Mouse (Mus musculus): Measurements from ENCODE around the gene Hsf5. TPM values are rescaled to one million over a fixed set of nuclear protein-coding genes. Genes with fewer than 3 reads are reported as not detected.
A peak's percentile ranks its signal among the peaks of the same experiment; 100 is the strongest.

Hsf5 gene
- polyA plus RNA-seq (2016; fragmentation: Nextera tagmentation; extraction: Ambion mirVana): 0.13 and 0.15 TPM in 2 replicates

DNA sequence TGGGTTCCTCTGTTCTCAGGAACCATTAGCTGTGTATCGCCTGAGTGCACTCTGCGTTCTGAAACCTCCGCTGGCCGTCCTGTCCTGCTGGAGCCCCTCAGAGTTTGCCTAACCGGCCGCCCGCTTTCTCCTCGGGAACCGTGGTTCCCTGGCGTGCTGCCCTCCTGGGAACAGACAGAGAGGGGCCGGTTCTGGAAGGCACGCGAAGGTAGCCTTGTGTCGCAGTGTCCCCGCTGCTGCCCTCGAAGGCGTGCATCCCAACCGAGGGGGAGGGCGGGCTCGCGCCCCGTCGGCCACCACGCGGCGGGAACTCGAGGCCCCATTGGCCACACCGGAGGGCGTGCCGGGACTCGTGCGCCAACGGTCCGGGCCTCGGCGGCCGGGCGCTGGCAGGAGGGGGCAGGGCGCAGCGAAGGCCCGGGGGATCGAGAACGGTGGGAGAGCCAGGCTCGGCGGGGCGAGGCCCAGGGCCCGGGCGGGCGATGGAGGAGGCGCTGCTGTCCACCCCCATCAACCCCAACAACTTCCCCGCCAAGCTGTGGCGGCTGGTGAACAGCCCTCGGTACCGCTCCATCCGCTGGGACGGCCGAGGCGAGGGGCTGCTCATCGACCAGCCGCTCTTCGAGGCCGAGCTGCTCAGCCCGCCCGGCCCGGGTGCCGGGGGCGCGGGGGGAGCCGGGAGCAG is at the start of gene Hsf5:
Gene Hsf5 (plus strand): TSS at position 375 of the 685 bp plus-strand sequence.
- Histone ChIP-seq H3K4me2 (no peak within 1 kb of the TSS), H3K27me3 (replicated peaks) (no peaks in the 10 kb centered on the region), H3K4me1 (replicated peaks) (0 out of 2 replicates have a peak, but pooled peaks cover 2% of the 10 kb centered on the region), H3K4me3 (no peak within 1 kb of the TSS), H3K27ac (ENCODE audit: poor library complexity, severe bottlenecking) (no peak within 1 kb of the TSS), H3K9me3 (replicated peaks) (peaks cover 9% of the 10 kb centered on the region; the same call in 1 of the 2 replicates), H3K36me3 (peaks cover 67% of the 10 kb centered on the region), H3K9ac (no peak within 1 kb of the TSS)
- no peak; the same call in 1 of the 2 replicates for ATAC-seq (ENCODE audit: insufficient number of reproducible peaks, low FRiP score)
- 88% methylated on average over 69 of the region's 69 CpGs for WGBS

DNA sequence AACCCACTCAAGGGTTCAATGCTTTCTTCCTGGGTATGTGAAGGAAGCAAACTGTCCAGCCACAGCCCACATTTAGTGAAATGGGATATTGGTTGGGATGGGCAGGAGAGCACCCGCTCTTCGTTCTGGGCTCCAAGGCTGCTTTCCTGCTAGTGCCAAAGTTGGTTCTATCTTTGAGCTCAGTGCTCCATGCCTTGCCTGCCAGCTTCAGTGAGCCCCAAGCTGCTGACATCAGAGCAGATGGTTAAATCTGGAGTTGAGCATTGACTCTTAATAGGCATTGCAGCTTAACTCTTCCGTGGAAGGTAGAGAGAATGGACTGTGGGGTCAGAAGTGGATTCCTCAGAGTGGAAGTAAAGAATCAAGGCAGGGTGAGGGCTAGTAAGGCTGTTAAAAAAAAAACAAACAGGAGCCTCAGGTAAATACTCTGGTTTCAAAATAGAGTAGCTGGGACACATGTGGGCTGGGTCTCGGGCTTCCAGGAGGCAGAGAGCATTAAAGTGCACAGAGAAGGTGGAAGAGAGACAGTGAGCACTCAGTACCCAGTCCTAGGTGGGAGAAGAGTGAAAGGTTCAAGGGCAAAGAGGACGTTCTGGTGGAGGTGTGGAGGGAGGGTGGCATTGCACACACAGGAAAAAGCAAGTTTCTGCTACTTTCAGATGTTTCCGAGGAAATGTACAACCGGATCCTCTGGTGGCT is 48.6 kb upstream of the Hsf5 start, which contains the start of gene Sept4:
Gene Sept4 (plus strand): TSS at position 649 of the 699 bp plus-strand sequence.
- H3K9ac ChIP-seq: no peak within 1 kb of the TSS
- no peaks in the 10 kb centered on the region for H3K36me3 ChIP-seq
- no peaks in the 10 kb centered on the region for H3K27me3 ChIP-seq (replicated peaks)
- no peak for ATAC-seq (ENCODE audit: insufficient number of reproducible peaks, low FRiP score)
- 70% methylated on average over 7 of the region's 7 CpGs for WGBS
- no peak within 1 kb of the TSS for H3K4me3 ChIP-seq
- H3K4me2 ChIP-seq: no peak within 1 kb of the TSS
- no peaks in the 10 kb centered on the region for H3K9me3 ChIP-seq (replicated peaks)
- peaks cover 29% of the 10 kb centered on the region for H3K4me1 ChIP-seq (replicated peaks)
- H3K27ac ChIP-seq (ENCODE audit: poor library complexity, severe bottlenecking): no peak within 1 kb of the TSS

- Histone ChIP-seq H3K27me3 (replicated peaks) (no peaks in the 10 kb centered on the region), H3K4me2 (peak overlapping the region; percentile 14; the same call in 1 of the 2 replicates), H3K36me3 (no peaks in the 10 kb centered on the region), H3K9ac (no peak overlapping the region), H3K4me1 (replicated peaks) (peaks cover 41% of the 10 kb centered on the region), H3K27ac (ENCODE audit: poor library complexity, severe bottlenecking) (no peak overlapping the region; the same call in 1 of the 2 replicates), H3K4me3 (no peak overlapping the region), H3K9me3 (replicated peaks) (no peaks in the 10 kb centered on the region)
- 6% methylated on average over 5 of the region's 5 CpGs for WGBS
- no peak for ATAC-seq (ENCODE audit: insufficient number of reproducible peaks, low FRiP score)
These were observed 46.2 kb upstream of the Hsf5 start for GRCm38 (mm10) chr11:87570743-87571142.

DNA sequence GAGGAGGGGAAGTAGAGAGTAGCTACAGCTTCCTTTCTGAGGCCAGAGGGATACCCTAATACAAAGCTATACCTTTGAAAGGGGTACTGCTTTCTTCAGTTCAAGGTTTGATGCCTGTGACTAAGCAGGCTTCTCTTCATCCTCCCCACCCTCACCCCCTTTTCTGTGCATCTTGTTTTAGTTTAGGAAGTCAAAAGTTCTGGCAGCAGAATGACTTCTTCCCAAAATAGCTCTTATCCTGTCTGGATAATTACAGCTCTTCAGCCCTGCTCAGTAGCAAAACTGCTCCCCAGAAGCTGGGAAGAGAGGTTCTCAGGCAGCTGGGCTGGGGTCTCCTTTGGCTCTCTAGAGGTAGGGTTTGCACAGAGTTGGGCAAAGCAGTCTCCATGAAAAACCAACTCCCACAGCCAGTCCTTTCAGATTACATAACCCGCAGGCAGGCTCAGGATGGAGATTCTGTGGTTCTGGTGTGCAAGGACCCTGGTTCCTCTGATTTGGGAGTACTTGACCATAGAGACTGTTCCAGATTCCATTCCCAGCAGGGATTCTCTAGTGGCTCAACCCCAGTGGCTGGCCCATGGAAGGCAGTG is 45.5 kb upstream of the Hsf5 start:
- no peak for ATAC-seq (ENCODE audit: insufficient number of reproducible peaks, low FRiP score)
- no peak overlapping the region; the same call in 1 of the 2 replicates for H3K4me2 ChIP-seq
- H3K27me3 ChIP-seq (replicated peaks): 0 out of 2 replicates have a peak, but pooled peaks cover 3% of the 10 kb centered on the region
- H3K4me1 ChIP-seq (replicated peaks): peaks cover 41% of the 10 kb centered on the region
- H3K27ac ChIP-seq (ENCODE audit: poor library complexity, severe bottlenecking): no peak overlapping the region; the same call in 1 of the 2 replicates
- no peaks in the 10 kb centered on the region for H3K36me3 ChIP-seq
- no peak overlapping the region for H3K9ac ChIP-seq
- 84% methylated on average over 1 of the region's 1 CpGs for WGBS
- H3K9me3 ChIP-seq (replicated peaks): no peaks in the 10 kb centered on the region
- H3K4me3 ChIP-seq: no peak overlapping the region

DNA sequence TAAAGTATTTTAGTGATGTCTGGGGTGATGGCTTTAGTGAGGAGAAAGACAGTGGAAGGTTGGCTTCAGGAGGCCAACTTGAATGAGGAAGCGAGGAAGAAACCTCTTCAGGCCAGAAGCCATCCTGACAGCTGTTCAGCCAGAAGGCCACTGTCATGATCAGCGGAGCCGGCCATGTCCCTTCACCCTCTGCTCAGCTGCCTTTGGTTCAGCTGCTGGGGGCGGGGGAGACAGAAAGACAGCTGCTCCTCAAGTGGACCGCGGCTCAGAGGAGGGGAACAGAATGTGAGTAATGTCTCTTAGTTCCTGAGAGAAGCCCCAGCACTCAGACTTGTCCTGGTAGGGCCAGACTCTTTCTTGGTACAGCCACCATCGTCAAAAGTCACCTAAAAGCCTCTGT is 43.2 kb upstream of the Hsf5 start:
- WGBS: 67% methylated on average over 7 of the region's 7 CpGs

GRCm38 (mm10) chr11:87574520-87575180 is 42.3 kb upstream of the Hsf5 start:
- WGBS: 55% methylated on average over 21 of the region's 21 CpGs
- H3K27ac ChIP-seq (ENCODE audit: poor library complexity, severe bottlenecking): no peak overlapping the region
- H3K4me2 ChIP-seq: no peak overlapping the region
- H3K9me3 ChIP-seq (replicated peaks): no peaks in the 10 kb centered on the region
- H3K27me3 ChIP-seq (replicated peaks): 0 out of 2 replicates have a peak, but pooled peaks cover 6% of the 10 kb centered on the region
- H3K36me3 ChIP-seq: no peaks in the 10 kb centered on the region
- H3K4me1 ChIP-seq (replicated peaks): peaks cover 61% of the 10 kb centered on the region
- H3K4me3 ChIP-seq: no peak overlapping the region
- no peak overlapping the region for H3K9ac ChIP-seq
- no peak for ATAC-seq (ENCODE audit: insufficient number of reproducible peaks, low FRiP score)

More for the DNA sequence above, 43.2 kb upstream of the Hsf5 start:
- ATAC-seq (ENCODE audit: insufficient number of reproducible peaks, low FRiP score): no peak
- no peak overlapping the region for H3K4me2 ChIP-seq
- H3K36me3 ChIP-seq: no peaks in the 10 kb centered on the region
- no peak overlapping the region for H3K4me3 ChIP-seq
- no peak overlapping the region for H3K27ac ChIP-seq (ENCODE audit: poor library complexity, severe bottlenecking)
- peaks cover 55% of the 10 kb centered on the region for H3K4me1 ChIP-seq (replicated peaks)
- no peak overlapping the region for H3K9ac ChIP-seq
- H3K27me3 ChIP-seq (replicated peaks): 0 out of 2 replicates have a peak, but pooled peaks cover 6% of the 10 kb centered on the region
- H3K9me3 ChIP-seq (replicated peaks): no peaks in the 10 kb centered on the region

- no peak overlapping the region; the same call in 1 of the 2 replicates for H3K9ac ChIP-seq
- H3K4me2 ChIP-seq: peak overlapping the region; percentile 80
- no peaks in the 10 kb centered on the region for H3K36me3 ChIP-seq
- peak overlapping the region; percentile 49 for H3K4me3 ChIP-seq
- 28% methylated on average over 6 of the region's 6 CpGs for WGBS
- no peak overlapping the region for H3K27ac ChIP-seq (ENCODE audit: poor library complexity, severe bottlenecking)
- ATAC-seq (ENCODE audit: insufficient number of reproducible peaks, low FRiP score): no peak
- peaks cover 52% of the 10 kb centered on the region for H3K4me1 ChIP-seq (replicated peaks)
- H3K9me3 ChIP-seq (replicated peaks): no peaks in the 10 kb centered on the region
- 0 out of 2 replicates have a peak, but pooled peaks cover 6% of the 10 kb centered on the region for H3K27me3 ChIP-seq (replicated peaks)
These were observed 39.2 kb upstream of the Hsf5 start for GRCm38 (mm10) chr11:87577601-87578248.

GRCm38 (mm10) chr11:87578249-87578962 is 38.6 kb upstream of the Hsf5 start:
- under 1% methylated on average over 40 of the region's 40 CpGs for WGBS
- H3K4me1 ChIP-seq (replicated peaks): peaks cover 52% of the 10 kb centered on the region

DNA sequence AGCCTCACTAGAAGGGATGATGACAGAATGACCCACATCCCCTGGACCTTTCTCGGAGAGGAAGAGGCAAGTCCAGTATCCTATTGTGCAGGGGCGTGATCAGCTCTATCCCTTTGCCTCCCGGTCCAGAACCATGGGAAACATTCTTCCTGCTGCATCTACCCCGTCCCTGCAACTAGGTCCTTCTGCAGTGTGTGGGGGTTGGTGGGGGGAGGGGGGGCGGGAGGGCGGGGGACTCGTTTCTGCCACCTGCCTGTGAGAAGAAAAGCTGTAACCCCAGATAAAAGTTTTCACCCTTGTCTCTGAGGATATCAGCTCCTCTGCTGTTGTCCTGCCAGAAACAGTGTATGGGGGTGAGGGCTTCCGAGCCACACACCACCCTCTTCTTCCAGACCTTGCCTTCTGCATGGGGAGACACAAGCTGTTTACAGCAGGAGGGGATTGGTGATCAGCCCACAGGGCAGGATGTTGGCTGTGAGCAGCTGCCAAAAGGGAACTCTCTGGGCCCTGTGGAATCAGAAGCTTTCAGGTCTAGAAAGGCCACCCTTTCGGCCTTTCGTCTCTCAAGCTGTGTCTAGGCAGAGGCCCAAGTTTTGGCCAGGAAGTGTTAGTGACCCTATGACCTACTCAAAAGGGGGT is 37.9 kb upstream of the Hsf5 start:
- H3K9me3 ChIP-seq (replicated peaks): no peaks in the 10 kb centered on the region
- peak overlapping the region; percentile 49 for H3K27ac ChIP-seq (ENCODE audit: poor library complexity, severe bottlenecking)
- H3K27me3 ChIP-seq (replicated peaks): 0 out of 2 replicates have a peak, but pooled peaks cover 6% of the 10 kb centered on the region
- H3K36me3 ChIP-seq: no peaks in the 10 kb centered on the region
- peak overlapping the region; percentile 80 for H3K4me2 ChIP-seq
- peak; percentile 56 for ATAC-seq (ENCODE audit: insufficient number of reproducible peaks, low FRiP score)
- peaks cover 52% of the 10 kb centered on the region for H3K4me1 ChIP-seq (replicated peaks)
- H3K4me3 ChIP-seq: peak overlapping the region; percentile 49
- H3K9ac ChIP-seq: no peak overlapping the region
- 16% methylated on average over 10 of the region's 10 CpGs for WGBS

More at GRCm38 (mm10) chr11:87578249-87578962, 38.6 kb upstream of the Hsf5 start:
- Histone ChIP-seq H3K27ac (ENCODE audit: poor library complexity, severe bottlenecking) (peak overlapping the region; percentile 12; the same call in 1 of the 2 replicates), H3K9ac (peak overlapping the region; percentile 60), H3K4me2 (peak overlapping the region; percentile 80), H3K27me3 (replicated peaks) (0 out of 2 replicates have a peak, but pooled peaks cover 6% of the 10 kb centered on the region), H3K9me3 (replicated peaks) (no peaks in the 10 kb centered on the region), H3K4me3 (peak overlapping the region; percentile 49), H3K36me3 (no peaks in the 10 kb centered on the region)
- peak; percentile 82 for ATAC-seq (ENCODE audit: insufficient number of reproducible peaks, low FRiP score)
